Mouse (Mus musculus) MEL (cell line): ENCODE measurements around the gene Tmem176b.

ENCODE experiments used
- POLR2A ChIP-seq, 2 experiments: IDR thresholded peaks; 2 replicates each; pipeline ENCODE4 v1.6.1; 2011 to 2012; ENCODE audit warnings: low read length in 2 of 2, mild to moderate bottlenecking in 2 of 2, control low read depth in 1 of 2, improper control_type of control experiment in 1 of 2, low read depth in 1 of 2, moderate library complexity in 1 of 2; ENCODE audit not compliant: control insufficient read depth in 1 of 2, insufficient read depth in 1 of 2, poor library complexity in 1 of 2
- POLR2AphosphoS5 ChIP-seq: IDR thresholded peaks from 2 replicates; pipeline ENCODE4 v1.6.1; 2012; ENCODE audit warnings: low read depth, borderline replicate concordance, mild to moderate bottlenecking, inconsistent platforms, low read length, moderate library complexity, mixed read lengths
- ZKSCAN1 ChIP-seq: IDR thresholded peaks from 2 replicates; pipeline ENCODE4 v1.6.1; 2012; ENCODE audit warnings: low read depth, mild to moderate bottlenecking, inconsistent platforms, low read length, improper control_type of control experiment, moderate library complexity
- ZMIZ1 ChIP-seq: IDR thresholded peaks from 2 replicates; pipeline ENCODE4 v1.6.1; 2012; ENCODE audit warnings: low read depth, mild to moderate bottlenecking, inconsistent platforms, low read length, improper control_type of control experiment, moderate library complexity

GRCm38 (mm10) chr6:48862816-48863215 is 21.5 kb upstream of the Tmem176b start:
- TF ChIP-seq ZMIZ1, result no peak
- TF ChIP-seq ZKSCAN1, result no peak
- no peak for TF ChIP-seq POLR2AphosphoS5
- TF ChIP-seq POLR2A (IDR thresholded peaks at IDR 0.05; ENCODE audit: control insufficient read depth in 1 of 2, insufficient read depth in 1 of 2, low read depth in 1 of 2, low read length in 2 of 2, poor library complexity in 1 of 2), result no peak
